In the genomic region with DNA sequence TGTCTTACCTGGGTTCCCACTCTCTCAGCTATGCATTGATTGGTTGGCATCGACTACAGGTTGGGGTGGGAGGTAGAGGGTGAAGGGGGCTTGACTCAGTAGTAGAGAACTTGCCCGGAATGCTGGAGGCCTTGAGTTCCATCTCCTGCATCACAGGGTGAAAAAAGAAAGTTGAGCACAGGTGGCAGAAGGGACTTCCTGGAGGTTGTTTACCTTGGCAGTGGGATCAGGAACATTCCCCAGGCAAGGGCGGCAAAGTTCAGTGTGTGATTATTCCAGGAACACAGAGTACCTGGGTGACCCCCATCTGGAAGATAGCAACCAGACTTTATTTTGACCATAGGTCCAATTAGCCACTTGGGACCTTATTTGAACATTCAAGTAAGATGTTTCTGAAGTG, we compare ENCODE assay signal across 16 mouse cellular contexts. TPM values are rescaled to one million over a fixed set of nuclear protein-coding genes. Genes with fewer than 3 reads are reported as not detected.
A peak's percentile ranks its signal among the peaks of the same experiment; 100 is the strongest.
DNase-seq lines count a peak whose midpoint lies in the region; ATAC-seq and TF ChIP-seq lines count a peak whose summit lies in the region.
"Had no signal": no experiment of that assay in that cellular context is flagged by ENCODE, and none has a peak within 500 bp of the region (broad histone marks: within the 10 kb centered on the region; RNA-seq: fewer than 3 reads in every experiment).

No protein-coding gene starts in this region.

- H3K79me2 ChIP-seq in liver, adult 2 months (ENCODE audit: control insufficient read depth, insufficient read depth, low read length), result no peaks in the 10 kb centered on the region

- peaks cover 2% of the 10 kb centered on the region; the same call in 1 of the 2 replicates for H3K4me1 ChIP-seq in liver, adult 2 months (ENCODE audit: control insufficient read depth, insufficient read depth, low read length)
- no peaks in the 10 kb centered on the region for H3K4me1 ChIP-seq in lung, embryonic 16.5 days (replicated peaks; ENCODE audit: control insufficient read depth, insufficient read depth, low read length)
- no peaks in the 10 kb centered on the region for H3K4me1 ChIP-seq in stomach, embryonic 16.5 days (ENCODE audit: control insufficient read depth, insufficient read depth, low read length)
- H3K4me1 ChIP-seq: embryonic facial prominence, embryonic 13.5 days; heart, embryonic 13.5 days; liver, embryonic 12.5 days; midbrain, embryonic 15.5 days had no signal

- H3K9me3 ChIP-seq in lung, embryonic 16.5 days (ENCODE audit: control insufficient read depth, low read length), result no peaks in the 10 kb centered on the region
- no peaks in the 10 kb centered on the region for H3K9me3 ChIP-seq in stomach, embryonic 16.5 days (replicated peaks; ENCODE audit: control insufficient read depth, low read length)
- H3K9me3 ChIP-seq: embryonic facial prominence, embryonic 13.5 days; forebrain, embryonic 10.5 days; heart, embryonic 13.5 days; liver, embryonic 12.5 days; midbrain, embryonic 15.5 days had no signal

- no peak for TF ChIP-seq POLR2A in liver, adult 2 months (IDR thresholded peaks at IDR 0.05; ENCODE audit: extremely low read depth, insufficient read depth, low read length)

- ATAC-seq in lung, embryonic 16.5 days (ENCODE audit: low read depth), result peak; percentile 61
- ATAC-seq in stomach, embryonic 16.5 days (ENCODE audit: insufficient read depth, low FRiP score), result peak; percentile 68; the same call in 1 of the 2 replicates
- ATAC-seq: liver, embryonic 12.5 days; midbrain, embryonic 15.5 days had no signal

- WGBS in liver, adult 2 months, result 32% methylated on average over 3 of the region's 3 CpGs
- 41% methylated on average over 3 of the region's 3 CpGs for WGBS in lung, embryonic 16.5 days
- WGBS in stomach, embryonic 16.5 days, result 68% methylated on average over 3 of the region's 3 CpGs

- H3K4me3 ChIP-seq in liver, adult 2 months (ENCODE audit: insufficient read depth, low read depth, low read length), result no peak overlapping the region
- H3K4me3 ChIP-seq in lung, embryonic 16.5 days (ENCODE audit: low read length), result no peak overlapping the region
- H3K4me3 ChIP-seq in stomach, embryonic 16.5 days (replicated peaks; ENCODE audit: low read length), result no peak overlapping the region
- H3K4me3 ChIP-seq: embryonic facial prominence, embryonic 13.5 days; forebrain, embryonic 10.5 days; heart, embryonic 13.5 days; liver, embryonic 12.5 days; midbrain, embryonic 15.5 days had no signal

- DNase-seq in liver, adult 2 months (ENCODE audit: extremely low read depth, low read depth, low spot score), result peak; percentile 66
- DNase-seq in liver, result no peak
- peak; percentile 75 for DNase-seq in kidney, adult 9 months
- no peak for DNase-seq in adrenal gland, adult 8-10 months
- no peak for DNase-seq in thymus, postnatal 36 days
- DNase-seq: cerebellum, adult 18-20 months; gastrocnemius, postnatal 36 days; heart, postnatal 4 days; right cerebral cortex, postnatal 14 days had no signal

- H3K27me3 ChIP-seq in liver, adult 2 months (ENCODE audit: control insufficient read depth, insufficient read depth, low read length), result 0 out of 2 replicates have a peak, but pooled peaks cover 3% of the 10 kb centered on the region
- no peaks in the 10 kb centered on the region for H3K27me3 ChIP-seq in lung, embryonic 16.5 days (ENCODE audit: control insufficient read depth, insufficient read depth, low read depth, low read length)
- no peaks in the 10 kb centered on the region for H3K27me3 ChIP-seq in stomach, embryonic 16.5 days (ENCODE audit: control insufficient read depth, insufficient read depth, low read length)
- H3K27me3 ChIP-seq: embryonic facial prominence, embryonic 13.5 days; midbrain, embryonic 15.5 days had no signal

- no peak for TF ChIP-seq CTCF in liver, adult 2 months (IDR thresholded peaks at IDR 0.05; ENCODE audit: low read depth, low read length)

- no peak overlapping the region for H3K27ac ChIP-seq in liver, adult 2 months (replicated peaks; ENCODE audit: insufficient read depth, low read depth, low read length)
- H3K27ac ChIP-seq in lung, embryonic 16.5 days (ENCODE audit: low read length), result no peak overlapping the region
- H3K27ac ChIP-seq in stomach, embryonic 16.5 days (ENCODE audit: low read length), result no peak overlapping the region
- H3K27ac ChIP-seq: embryonic facial prominence, embryonic 13.5 days; forebrain, embryonic 10.5 days; heart, embryonic 13.5 days; liver, embryonic 12.5 days; midbrain, embryonic 15.5 days had no signal

- no peak overlapping the region for H3K9ac ChIP-seq in liver, adult 2 months (ENCODE audit: low read depth, low read length)
- H3K9ac ChIP-seq in lung, embryonic 16.5 days (ENCODE audit: low read length), result no peak overlapping the region
- no peak overlapping the region for H3K9ac ChIP-seq in stomach, embryonic 16.5 days (ENCODE audit: low read length)
- H3K9ac ChIP-seq: embryonic facial prominence, embryonic 13.5 days; heart, embryonic 13.5 days; liver, embryonic 12.5 days; midbrain, embryonic 15.5 days had no signal

- H3K36me3 ChIP-seq in liver, adult 2 months (ENCODE audit: control insufficient read depth, insufficient read depth, low read length), result no peaks in the 10 kb centered on the region
- no peaks in the 10 kb centered on the region for H3K36me3 ChIP-seq in lung, embryonic 16.5 days (ENCODE audit: control insufficient read depth, insufficient read depth, low read length)
- no peaks in the 10 kb centered on the region for H3K36me3 ChIP-seq in stomach, embryonic 16.5 days (ENCODE audit: control insufficient read depth, insufficient read depth, low read length)
- H3K36me3 ChIP-seq: embryonic facial prominence, embryonic 13.5 days; forebrain, embryonic 10.5 days; heart, embryonic 13.5 days; liver, embryonic 12.5 days; midbrain, embryonic 15.5 days had no signal

- no peak overlapping the region for H3K4me2 ChIP-seq in lung, embryonic 16.5 days (ENCODE audit: low read depth, low read length)
- H3K4me2 ChIP-seq in stomach, embryonic 16.5 days (ENCODE audit: low read depth, low read length), result no peak overlapping the region
- H3K4me2 ChIP-seq: embryonic facial prominence, embryonic 13.5 days; heart, embryonic 13.5 days; liver, embryonic 12.5 days; midbrain, embryonic 15.5 days had no signal

RNA-seq across cellular contexts. Expression of a gene that starts 14.3 kb away (rescaled TPM):
- 6.0 and 6.4 TPM in 2 replicates for total RNA-seq in liver, adult 2 months (2014; rRNA removed)
- polyA plus RNA-seq in liver, adult 2 months (2012; rRNA removed), result 4.4 and 4.6 TPM in 2 replicates
- 25.9 and 26.4 TPM in 2 replicates for polyA plus RNA-seq in lung, embryonic 16.5 days (2015; fragmentation: Nextera tagmentation; extraction: Ambion mirVana)
- 35.0 and 36.7 TPM in 2 replicates for polyA plus RNA-seq in stomach, embryonic 16.5 days (2015; fragmentation: Nextera tagmentation; extraction: Ambion mirVana)
- total RNA-seq in adrenal gland, adult 8-10 months (2022), result 10 to 100 TPM; 13.6 to 16.5 (median 14.8) TPM

RNA-seq across cellular contexts. Expression of a gene that starts 26.8 kb away (rescaled TPM):
- 0.46 and 0.74 TPM in 2 replicates for total RNA-seq in liver, adult 2 months (2014; rRNA removed)
- polyA plus RNA-seq in liver, adult 2 months (2012; rRNA removed), result 0.20 TPM in 1 of 2 replicates, not detected in the other
- 4.6 and 5.9 TPM in 2 replicates for polyA plus RNA-seq in lung, embryonic 16.5 days (2015; fragmentation: Nextera tagmentation; extraction: Ambion mirVana)
- polyA plus RNA-seq in stomach, embryonic 16.5 days (2015; fragmentation: Nextera tagmentation; extraction: Ambion mirVana), result 1.7 and 2.0 TPM in 2 replicates
- under 1 TPM; 0.29 to 0.99 (median 0.67) TPM for total RNA-seq in adrenal gland, adult 8-10 months (2022)
- total RNA-seq: gastrocnemius, postnatal 36 days; heart, postnatal 4 days had no signal

Comparison
In these comparisons a context has a peak if more than half of its experiments do, and no peak if none do; other contexts are left out.
1. DNase-seq: peak in liver, adult 2 months (single experiment) and kidney, adult 9 months (single experiment); none in liver (single experiment), adrenal gland, adult 8-10 months (single experiment) and thymus, postnatal 36 days (0 of 2).